Mouse (Mus musculus) activated CD4-positive, CD25-positive, alpha-beta regulatory T cell, adult 9 weeks (primary cell): ENCODE measurements around the gene Triml2. TPM values are rescaled to one million over a fixed set of nuclear protein-coding genes. Genes with fewer than 3 reads are reported as not detected.

Experiments used
- polyA plus RNA-seq: library from polyadenylated mRNA; unstranded; fragments of 100-300 nt; shearing (Covaris generic); gene quantifications from one replicate; pipeline ENCODE4 v1.2.1, GENCODE M21; 2017

Gene Triml2
- not detected for polyA plus RNA-seq

DNA sequence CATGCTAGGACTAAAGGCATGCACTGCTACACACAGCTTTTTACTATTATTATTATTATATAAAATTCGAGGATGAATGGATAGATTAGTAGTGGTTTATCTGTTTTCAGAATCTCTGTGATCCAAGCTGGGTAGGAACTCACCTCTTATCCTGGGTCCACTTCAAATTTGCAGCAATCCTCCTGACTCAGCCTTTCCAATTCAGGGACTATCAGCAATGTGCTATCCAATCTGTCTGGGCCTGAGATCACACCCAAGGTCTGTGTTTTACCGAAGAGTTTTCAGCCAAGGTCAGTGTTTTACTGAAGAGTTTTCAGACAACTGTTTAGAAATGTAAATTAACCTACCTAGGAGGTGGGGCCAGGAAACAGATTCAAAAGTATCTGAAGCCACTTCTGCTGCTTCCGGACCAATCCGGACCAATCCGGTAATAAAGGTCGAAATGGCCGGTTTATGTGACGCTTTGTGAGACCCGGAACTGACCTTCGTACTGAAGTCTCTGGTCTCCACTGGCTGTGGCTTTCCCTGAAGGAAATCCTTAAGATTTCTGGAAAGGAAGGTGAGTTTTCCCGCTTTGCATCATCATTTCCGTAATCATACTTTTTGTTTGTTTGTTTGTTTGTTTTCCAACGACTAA lies at the start of gene Triml2:
Gene Triml2 (plus strand): TSS at position 488 of the 637 bp plus-strand sequence.

DNA sequence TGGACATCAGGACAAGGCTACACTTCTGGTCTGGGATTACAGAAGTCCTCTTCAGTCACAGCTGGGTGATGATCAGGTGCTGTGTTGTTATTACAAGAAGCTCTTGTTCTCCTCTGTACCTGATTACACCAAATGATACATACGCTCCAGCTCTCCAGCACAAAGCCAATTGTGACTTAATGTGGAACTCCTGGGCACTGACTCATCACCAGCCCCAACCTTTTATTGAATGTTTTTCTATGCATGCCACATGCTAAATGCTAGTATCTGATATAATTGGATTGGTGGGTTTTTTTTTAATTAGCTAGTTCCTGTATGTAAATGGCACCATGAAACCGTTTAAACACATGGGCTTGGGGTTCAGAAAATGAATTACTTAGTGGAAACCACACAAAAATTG lies 39.0 kb upstream of the Triml2 start, which contains the start of gene Triml1:
Gene Triml1 (minus strand): TSS at position 101 of the 400 bp plus-strand sequence.

Other genes with a start within 250 kb of the Triml2 start
- not detected for gene Triml1, start 39.1 kb upstream of the Triml2 start, polyA plus RNA-seq
- not detected for gene Zfp42, start 126.4 kb downstream of the Triml2 start, polyA plus RNA-seq